Mouse (Mus musculus) kidney, postnatal 36 days (tissue): ENCODE results near the gene Ngp.
A peak's percentile ranks its signal among the peaks of the same experiment; 100 is the strongest.
"Not testable (repeated sequence)": the region's sequence is repeated elsewhere in the genome, so short reads cannot be mapped to it uniquely, and the experiment has no call there.

Experiments
- DNase-seq, 2 experiments: peaks; one replicate each; pipeline ENCODE4 v3.0.0; 2021 to 2022; ENCODE audit warnings: mixed read lengths in 2 of 2

Gene Ngp

GRCm38 (mm10) chr9:110419511-110420112 is at the start of gene Ngp:
Gene Ngp (plus strand): TSS chr9:110419747.
- DNase-seq, result no peak

GRCm38 (mm10) chr9:110369860-110370259 is 49.7 kb upstream of the Ngp start:
- DNase-seq, result no peak

- DNase-seq, result no peak
These were observed 45.7 kb upstream of the Ngp start for GRCm38 (mm10) chr9:110373871-110374270.

- DNase-seq, result no peak
These were observed 43.9 kb upstream of the Ngp start for GRCm38 (mm10) chr9:110375668-110376067.

GRCm38 (mm10) chr9:110377655-110378054 is 41.9 kb upstream of the Ngp start:
- not testable (repeated sequence) for DNase-seq

- no peak for DNase-seq
These were observed 40.2 kb upstream of the Ngp start for GRCm38 (mm10) chr9:110379361-110379760.

GRCm38 (mm10) chr9:110380662-110381061 is 38.9 kb upstream of the Ngp start:
- DNase-seq, result peak in 1 of 2 experiments; percentile 31

- DNase-seq, result no peak
These were observed 38.3 kb upstream of the Ngp start for GRCm38 (mm10) chr9:110381292-110381691.

GRCm38 (mm10) chr9:110384369-110384929 is 35.1 kb upstream of the Ngp start:
- DNase-seq, result no peak

- DNase-seq, result no peak
These were observed 31.5 kb upstream of the Ngp start for GRCm38 (mm10) chr9:110388011-110388410.

- no peak for DNase-seq
These were observed 28.7 kb upstream of the Ngp start for GRCm38 (mm10) chr9:110390843-110391242.

- no peak for DNase-seq
These were observed 26.3 kb upstream of the Ngp start for GRCm38 (mm10) chr9:110393295-110393694.

- no peak for DNase-seq
These were observed 18.9 kb upstream of the Ngp start for GRCm38 (mm10) chr9:110400650-110401049.

GRCm38 (mm10) chr9:110402731-110403130 is 16.8 kb upstream of the Ngp start:
- DNase-seq, result peak in 1 of 2 experiments; percentile 33

- DNase-seq, result not testable (repeated sequence)
These were observed 16.3 kb upstream of the Ngp start for GRCm38 (mm10) chr9:110403240-110403639.

- no peak for DNase-seq
These were observed 12.0 kb upstream of the Ngp start for GRCm38 (mm10) chr9:110407311-110408098.

- peak; percentile 96 to 98 for DNase-seq
These were observed 11.3 kb upstream of the Ngp start, which contains the start of gene Ptpn23 for GRCm38 (mm10) chr9:110408099-110408773. Gene Ptpn23 (minus strand): TSS chr9:110408213.

- DNase-seq, result peak; percentile 88 to 94
These were observed 8.3 kb upstream of the Ngp start for GRCm38 (mm10) chr9:110410908-110411887.

GRCm38 (mm10) chr9:110412926-110413325 is 6.6 kb upstream of the Ngp start:
- DNase-seq, result peak; percentile 9 to 34

GRCm38 (mm10) chr9:110413785-110414184 is 5.8 kb upstream of the Ngp start:
- DNase-seq, result peak; percentile 55 to 80

GRCm38 (mm10) chr9:110431241-110431640 is 11.7 kb downstream of the Ngp start:
- DNase-seq, result no peak

- DNase-seq, result no peak
These were observed 13.5 kb downstream of the Ngp start for GRCm38 (mm10) chr9:110433045-110433444.
